Mouse (Mus musculus): ENCODE results near the gene Elmo1.

The Elmo1 gene

DNA sequence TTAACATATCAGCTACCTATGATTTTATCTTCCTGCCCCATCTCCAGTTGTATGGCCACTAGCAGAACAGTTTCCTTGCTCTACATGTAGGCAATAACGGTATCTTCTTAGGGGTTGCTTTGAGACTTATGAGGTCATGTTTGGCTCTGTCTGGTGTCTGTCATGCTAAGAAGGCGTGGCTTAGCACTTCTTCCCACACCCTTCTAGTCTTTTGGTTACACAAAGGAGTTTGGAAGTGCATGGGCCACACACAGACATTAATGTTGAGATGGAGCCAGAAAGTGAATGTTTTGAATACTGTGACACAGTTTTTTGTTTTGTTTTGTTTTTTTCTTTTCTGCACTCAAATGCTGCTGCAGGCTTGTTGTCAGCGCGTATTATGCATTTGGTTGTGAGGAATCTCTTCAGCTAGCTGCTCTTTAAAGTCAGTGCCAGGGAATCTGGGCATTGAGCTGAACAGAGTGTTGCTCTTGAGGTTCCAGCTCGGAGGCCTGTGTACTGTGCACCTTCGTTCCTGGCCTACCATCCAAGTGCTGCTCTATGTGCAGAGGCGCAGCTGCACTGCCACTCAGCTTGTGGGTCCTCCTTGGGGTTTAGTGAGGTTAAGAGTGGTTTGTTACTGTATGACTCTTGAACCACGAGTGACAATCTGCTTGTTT is 31.1 kb downstream of the Elmo1 start:
- DNase-seq (ENCODE audit: low spot score) = no peak

DNA sequence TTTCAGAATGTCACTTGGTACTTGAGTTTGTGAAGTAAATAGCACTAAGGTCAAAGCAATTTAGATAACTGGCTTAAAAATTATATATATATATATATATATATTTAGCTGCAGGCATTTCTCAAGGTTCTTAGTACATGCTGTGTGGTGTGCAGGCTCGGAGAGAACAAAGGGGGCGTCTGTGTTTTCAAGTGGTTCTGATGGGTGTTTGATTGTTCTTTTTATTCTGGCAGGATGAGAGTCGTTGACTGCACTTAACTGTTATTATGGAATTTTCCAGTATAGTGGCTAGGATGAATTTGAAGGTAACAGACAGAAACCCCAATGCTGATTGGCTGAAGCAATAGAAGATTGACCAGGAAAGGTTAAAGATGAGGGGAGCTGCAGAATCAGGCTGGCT is 33.6 kb downstream of the Elmo1 start:
- no peak for DNase-seq (ENCODE audit: low spot score)

DNA sequence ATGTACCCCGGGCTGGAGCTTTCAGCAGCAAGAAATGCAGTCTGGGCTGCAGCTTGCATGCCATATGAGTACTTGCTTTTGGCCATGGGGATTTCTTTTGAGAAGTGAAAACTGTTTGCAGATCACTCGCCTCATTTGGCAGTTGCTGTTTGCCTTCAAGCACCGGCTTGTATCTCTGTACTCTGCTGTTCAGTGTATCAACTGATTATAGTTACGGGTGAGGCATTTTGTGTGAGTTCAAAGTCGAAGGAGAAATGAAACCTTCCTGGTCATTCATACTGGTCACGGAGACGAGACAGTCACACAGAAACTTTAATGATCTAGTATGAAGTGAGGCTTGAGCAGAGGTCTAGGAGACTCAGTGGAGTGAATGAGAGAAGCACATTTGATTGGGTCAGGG is 34.6 kb downstream of the Elmo1 start:
- DNase-seq (ENCODE audit: low spot score) = no peak

DNA sequence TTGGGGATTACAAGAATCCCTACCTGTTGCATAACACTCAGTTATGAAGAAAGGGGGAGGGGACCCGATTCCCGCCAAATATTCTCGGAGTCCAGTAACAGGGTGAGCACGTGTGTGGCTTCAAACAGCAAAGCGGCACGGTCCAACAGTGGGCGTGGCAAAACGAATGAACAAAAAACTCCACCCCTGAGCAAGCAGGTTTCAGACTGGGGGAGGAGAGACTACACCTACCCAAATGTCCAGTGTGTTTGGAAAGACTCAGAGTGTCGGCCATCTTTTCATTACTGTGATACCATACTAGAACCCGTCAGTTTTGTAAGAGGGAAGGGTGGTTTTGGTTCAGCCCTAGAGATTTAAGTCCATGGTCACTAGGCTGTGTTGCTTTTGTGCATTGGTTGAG is 35.4 kb downstream of the Elmo1 start:
- no peak for DNase-seq (ENCODE audit: low spot score)

DNA sequence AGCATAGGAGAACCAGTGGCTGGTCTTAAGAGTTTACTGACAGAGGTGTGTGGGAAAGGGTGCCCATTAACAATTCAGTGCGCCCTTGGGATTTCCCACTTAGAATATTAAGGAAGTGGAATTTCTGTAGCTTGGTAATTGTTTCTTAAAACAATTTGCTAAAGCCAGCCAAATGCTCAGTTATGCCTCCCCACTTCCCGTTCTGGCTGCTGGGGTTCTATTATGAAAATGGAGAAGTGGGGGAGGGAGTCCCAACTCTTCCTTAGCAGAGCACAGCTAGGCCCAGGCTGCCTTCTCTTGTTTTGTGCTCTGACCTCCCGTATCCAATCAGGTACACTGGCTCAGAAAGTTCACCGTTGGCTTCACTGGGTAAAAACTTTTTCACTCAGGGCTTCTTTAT is 37.2 kb downstream of the Elmo1 start:
- no peak for DNase-seq (ENCODE audit: low spot score)

DNA sequence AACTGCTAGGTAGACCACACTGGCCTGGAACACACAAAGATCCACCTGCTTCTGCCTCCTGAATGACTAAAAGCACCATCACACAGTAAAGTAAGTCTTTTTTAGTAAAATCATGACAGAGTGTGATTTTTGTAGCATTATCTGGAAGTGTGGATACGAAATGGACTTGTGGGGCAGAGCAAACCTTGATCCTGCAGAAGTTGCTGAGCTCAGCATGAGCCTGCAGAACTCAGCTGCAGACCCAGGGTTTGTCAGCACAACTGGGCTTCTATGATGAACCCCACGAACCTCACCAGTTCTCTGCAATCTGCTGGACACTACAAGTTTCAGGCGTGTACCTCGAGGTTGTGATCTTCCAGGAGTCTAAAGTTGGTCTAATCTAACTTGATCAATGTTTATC is 37.7 kb downstream of the Elmo1 start:
- DNase-seq (ENCODE audit: low spot score) = no peak

DNA sequence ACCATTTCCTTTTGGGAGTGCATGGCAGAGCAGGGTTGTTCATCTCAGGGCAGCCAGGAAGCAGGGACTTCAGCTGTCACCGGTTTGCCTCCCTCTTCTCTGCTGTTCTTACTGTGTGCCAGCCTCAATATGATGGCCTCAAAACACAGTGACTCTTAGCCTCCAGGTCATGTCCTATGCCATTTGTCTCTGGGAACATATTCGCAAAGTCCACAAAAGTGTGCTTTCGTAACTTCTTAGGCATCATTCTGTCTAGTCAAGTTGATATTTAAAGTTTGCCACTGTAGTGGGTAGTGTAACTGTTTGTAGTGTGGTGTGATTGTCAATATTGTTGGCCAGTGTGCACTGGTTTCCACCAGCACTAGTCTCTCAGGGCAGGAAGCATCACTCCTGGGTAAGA is 40.3 kb downstream of the Elmo1 start:
- DNase-seq (ENCODE audit: low spot score) = no peak

DNA sequence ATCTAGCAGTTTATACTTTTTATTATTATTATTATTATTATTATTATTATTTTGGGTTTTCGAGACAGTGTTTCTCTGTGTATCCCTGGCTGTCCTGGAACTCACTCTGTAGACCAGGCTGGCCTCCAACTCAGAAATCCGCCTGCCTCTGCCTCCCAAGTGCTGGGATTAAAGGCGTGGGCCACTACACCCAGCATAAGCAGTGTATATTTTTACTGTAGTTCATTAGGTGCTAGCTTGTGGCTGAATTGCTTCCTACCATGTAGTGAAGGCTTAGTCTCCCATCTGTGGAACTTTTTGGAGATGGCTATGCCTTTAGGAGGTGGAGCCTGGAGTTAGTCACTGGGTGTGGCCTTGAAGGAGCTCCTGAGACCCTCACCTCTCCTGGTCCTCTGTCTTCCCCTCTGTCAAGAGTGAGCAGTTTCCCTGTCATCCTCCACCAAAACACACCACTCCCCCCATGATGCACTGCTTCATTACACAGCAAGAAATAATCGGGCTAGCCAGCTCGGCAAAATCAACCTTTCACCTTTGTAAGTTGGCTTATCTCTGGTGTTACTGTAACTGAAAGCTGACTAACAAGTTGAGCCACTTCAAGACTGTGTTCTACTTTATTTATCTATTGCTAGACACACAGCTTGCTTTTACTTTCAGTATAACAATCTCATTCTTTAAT is 41.1 kb downstream of the Elmo1 start:
- no peak for DNase-seq (ENCODE audit: low spot score)

DNA sequence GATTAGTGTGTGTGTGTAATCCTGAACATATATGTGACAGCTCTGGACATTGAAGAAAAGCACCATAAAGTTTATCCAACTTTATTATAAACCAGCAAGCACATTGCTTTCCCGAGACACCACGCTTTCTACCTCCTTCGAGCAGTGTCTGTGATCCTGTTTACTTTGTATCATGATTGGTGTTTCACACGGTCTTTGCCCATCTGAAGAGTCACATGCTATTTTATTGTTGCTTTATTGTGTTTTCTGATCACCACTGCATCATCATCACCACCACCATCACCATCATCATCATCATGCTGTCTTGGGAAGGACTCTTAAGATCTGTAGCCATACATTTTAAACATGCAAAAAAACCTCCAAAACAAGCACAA is 41.6 kb downstream of the Elmo1 start:
- no peak for DNase-seq (ENCODE audit: low spot score)

DNA sequence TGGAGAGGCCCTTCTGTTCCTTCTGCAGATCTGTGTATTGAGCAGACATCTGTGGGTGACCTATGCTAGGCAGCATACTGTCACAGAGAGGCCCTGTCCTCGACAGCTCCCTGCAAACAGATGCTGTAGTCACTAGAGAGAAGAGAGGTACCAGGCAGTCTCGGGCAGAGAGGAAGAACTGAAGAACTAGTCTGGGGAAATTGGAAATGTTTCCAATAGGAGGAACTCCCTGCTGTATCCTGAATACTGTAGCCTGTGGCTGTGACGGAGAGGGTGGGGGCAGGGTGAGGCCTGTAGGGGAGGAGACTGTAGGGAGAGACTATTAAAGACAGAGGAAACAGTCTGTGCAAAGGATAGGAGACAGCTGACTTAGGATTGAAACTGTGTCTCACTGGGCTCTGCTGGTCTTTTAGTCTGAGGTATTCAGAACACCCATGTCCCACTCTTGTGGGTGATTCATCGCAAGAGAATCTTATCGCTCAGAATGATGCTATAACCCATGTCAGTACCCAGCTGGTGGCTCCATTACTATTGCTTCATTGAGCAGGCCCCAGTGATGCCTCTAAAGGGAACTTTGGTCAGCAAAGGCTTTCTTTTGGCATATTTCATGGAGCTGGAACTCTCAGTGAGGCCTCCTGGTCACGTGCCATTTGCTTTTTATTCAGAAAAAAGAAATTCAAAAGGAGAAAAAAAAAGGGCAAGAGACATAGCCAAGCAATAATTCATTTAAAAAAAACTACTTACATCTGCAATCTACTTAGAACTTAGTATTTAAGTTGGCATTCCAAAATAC is 43.4 kb downstream of the Elmo1 start:
- no peak for DNase-seq (ENCODE audit: low spot score)

DNA sequence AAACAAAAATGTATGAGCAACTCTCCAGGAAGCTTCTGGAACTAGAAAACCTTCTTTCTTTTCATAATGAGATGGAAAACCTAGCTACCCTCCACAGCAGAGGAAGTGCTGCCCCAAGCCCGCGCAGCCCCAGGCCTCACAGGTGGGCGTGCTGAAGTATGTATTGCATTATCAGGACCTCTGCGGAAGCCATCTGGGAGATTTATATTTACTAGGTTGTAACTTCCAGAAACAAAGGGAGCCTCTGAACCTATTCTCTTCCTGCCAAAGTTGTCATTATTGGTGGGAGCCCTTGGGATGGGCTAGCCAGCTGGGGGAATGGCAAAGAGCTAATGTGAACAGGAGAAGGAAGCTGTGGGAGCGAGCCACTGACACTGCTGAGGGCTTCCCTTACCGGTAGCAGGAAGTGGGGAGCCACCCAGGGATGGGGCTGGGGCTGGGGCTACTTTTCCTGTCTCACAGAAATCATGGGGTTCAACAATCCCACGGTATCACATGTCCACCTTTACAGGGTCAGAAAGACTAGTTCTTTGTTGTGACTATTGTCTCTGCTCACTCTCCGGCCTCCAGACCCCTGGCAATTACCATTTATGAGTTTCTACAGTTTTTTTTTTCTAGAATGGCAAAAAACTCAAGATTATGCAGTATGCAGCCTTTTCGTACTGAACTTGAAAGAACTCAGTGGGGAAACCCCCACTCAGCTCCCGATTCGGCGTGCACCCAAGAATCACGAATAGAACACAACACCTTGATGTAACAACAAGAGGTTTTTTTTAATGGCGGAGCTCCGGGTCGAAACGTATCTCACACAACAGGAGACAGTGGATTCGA is 44.2 kb downstream of the Elmo1 start:
- no peak for DNase-seq (ENCODE audit: low spot score)

DNA sequence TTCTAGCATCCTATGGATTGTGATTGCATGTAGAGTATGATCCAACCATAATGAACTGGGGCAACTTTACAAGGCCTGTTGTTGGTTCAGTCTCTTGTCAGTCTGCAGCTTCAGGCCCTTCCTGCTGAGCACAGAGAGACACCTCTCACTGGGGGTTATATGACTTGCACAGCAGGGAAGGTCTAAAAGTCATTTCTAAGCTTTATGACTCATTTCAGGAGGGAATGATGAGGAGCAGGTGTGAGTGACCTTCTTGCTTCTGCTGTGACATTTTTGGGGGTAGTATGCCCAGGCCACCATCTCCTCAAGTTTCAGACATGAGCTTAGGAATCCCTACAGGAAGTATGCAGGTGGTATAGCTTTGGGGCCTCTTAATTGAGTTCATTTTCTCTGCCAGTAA is 46.4 kb downstream of the Elmo1 start:
- no peak for DNase-seq (ENCODE audit: low spot score)

DNA sequence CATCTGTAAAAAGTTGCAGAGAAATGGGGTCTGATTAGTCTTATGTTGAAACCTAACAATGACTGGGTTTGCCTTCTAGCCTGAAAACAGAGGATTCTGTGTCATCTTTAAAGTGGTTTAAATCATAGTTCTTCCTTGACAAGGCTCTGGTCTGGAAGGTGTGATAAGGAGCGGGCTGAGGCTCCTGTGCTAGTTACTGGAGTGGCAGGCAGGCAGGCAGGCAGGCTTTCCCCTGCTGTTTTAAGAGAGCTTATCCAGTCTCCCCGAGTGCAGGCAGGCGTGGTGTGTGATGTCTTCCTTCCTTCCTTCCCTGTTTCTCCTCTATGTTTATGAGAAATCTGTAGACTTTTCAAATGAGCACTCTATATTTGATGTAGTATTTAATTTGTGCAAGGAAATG is 48.1 kb downstream of the Elmo1 start:
- no peak for DNase-seq (ENCODE audit: low spot score)

DNA sequence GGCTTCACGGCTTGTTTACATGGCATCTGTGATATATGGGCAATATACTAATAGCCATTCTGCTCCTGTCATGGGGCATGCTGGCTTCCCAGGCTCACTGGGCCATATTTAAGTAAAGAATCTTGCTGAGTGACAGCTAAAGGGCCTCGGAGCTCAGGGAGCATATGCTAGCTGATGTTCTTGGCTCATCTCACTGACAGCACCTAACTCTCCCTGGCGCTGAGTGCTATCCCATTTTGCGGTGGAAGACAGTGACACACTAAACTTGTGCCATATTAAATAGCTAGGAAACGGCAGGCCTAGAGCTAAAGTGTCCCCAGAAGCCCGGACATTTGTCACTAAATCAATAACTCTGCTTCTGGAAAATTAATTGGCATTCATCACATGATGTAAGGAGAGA is 48.7 kb downstream of the Elmo1 start:
- no peak for DNase-seq (ENCODE audit: low spot score)

DNA sequence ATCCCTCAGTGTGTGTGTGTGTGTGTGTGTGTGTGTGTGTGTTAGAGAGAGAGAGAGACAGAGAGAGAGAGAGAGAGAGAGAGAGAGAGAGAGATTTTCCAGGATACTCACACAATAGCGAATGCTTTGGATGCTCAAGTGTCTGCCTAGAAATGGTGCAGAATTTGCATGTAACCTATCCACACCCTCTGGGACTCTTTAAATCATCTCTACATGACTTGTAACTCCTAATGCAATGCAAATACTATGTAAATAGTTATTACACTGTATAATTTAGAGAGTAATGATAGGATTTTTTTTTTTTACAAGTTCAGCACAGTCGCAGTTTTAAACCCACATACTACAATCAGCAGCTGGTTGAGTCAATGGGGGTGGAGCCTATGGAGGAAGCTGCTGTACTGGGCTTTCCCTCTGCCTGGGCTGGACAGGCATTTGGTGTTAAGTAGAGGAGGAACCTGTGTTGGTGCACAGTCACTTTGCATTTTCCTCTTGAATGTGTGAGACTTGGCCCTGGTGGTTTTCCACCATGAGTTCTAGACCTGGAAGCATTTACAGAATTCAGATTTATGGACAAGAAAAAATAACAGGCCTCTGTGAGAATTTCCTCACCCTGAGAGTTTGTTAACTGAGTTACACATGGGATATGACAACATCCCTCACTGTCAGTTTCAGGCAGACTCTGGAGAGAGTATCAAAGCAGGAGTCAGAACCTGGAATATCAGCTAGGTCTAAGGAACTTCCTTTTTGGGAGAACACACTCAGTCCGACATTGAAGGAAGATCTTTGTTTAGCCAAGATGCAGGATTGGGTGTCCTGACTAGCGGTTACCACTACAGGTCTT is 49.6 kb downstream of the Elmo1 start:
- DNase-seq (ENCODE audit: low spot score) = no peak

DNA sequence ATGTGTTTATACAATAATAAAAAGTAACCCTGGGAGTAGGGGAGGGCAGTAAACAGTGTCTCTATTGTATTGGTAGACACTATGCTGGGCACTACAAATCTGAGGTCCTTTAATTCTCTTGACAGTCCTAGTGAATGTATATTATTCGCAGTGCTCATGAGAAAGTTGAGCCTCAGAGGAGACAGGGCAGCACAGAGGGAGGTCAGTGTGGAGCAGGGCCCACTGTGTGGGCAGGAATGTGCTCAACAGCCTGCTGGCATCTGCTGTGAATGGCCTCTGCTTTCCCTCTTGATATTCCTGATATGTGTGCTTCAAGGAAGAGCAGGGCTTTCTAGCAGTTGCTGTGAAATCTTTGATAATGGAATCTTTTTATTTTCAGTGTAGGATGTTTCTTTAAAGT is 52.2 kb downstream of the Elmo1 start:
- no peak for DNase-seq (ENCODE audit: low spot score)

DNA sequence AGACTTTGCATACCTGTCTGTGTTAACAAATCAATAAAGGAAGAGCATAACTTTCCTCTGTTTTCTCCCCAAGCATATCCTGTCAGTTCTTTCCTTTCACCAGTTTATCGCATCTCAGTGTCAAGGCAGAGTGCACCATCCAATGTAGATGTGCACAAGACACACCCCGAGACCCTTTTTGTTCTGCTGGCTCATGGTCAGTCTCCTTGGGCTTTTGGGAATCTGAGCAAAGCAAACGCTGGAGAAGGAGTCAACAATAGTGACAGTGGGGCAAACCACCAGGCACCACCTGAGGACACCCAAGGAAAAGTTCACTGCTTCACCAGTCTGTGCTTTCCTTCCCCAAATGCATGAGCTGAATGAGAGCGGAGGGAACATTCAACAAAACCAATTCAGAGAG is 56.5 kb downstream of the Elmo1 start:
- DNase-seq (ENCODE audit: low spot score) = no peak

DNA sequence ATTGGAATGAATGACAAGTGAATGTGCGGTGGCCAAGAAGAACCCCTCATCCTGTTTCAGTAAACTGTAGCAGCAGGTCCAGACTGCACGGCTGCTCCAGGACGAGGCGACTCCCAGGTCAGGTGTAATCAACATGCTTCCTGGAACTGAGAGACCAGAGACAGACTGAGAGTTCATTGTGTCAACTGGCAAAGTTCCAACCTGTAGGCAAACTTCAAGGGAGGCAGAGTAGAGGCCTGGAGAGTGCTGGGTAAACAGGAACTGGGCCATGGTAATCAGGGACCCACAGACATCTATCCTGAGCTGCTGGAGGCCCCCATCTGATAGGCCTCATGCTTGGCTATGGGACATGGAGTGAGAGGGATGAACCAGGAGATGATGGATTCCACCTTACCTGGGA is 57.3 kb downstream of the Elmo1 start:
- DNase-seq (ENCODE audit: low spot score) = no peak

DNA sequence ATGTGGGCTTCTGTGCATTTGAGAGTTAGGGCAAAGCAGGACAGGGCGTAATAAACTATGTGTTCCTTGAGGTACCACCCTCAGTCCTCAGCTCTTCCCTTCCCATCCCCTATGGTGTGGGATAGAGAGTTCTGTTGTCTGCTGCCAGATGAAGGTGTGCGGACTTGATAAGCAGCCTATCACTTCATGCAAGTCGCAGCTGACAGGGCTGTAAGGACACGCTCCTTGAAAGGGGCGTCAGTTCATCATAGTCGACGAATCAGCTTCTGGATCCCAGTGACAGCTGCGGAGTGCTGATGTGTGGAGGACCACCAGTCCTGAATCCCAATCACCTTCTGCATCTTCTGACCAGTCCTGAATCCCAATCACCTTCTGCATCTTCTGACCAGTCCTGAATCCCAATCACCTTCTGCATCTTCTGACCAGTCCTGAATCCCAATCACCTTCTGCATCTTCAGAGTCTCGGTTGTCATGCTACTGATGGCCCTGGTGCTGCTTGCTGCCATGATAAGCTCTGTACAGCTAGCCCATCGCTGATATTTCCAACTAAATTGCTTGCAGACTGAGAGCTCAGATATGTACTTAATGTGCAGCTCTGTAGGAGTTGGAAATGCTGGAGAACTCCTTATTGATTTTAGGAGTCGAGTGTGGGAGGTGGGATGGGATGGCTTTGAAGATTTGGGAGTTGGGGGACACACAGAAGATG is 59.9 kb downstream of the Elmo1 start:
- DNase-seq (ENCODE audit: low spot score) = no peak

DNA sequence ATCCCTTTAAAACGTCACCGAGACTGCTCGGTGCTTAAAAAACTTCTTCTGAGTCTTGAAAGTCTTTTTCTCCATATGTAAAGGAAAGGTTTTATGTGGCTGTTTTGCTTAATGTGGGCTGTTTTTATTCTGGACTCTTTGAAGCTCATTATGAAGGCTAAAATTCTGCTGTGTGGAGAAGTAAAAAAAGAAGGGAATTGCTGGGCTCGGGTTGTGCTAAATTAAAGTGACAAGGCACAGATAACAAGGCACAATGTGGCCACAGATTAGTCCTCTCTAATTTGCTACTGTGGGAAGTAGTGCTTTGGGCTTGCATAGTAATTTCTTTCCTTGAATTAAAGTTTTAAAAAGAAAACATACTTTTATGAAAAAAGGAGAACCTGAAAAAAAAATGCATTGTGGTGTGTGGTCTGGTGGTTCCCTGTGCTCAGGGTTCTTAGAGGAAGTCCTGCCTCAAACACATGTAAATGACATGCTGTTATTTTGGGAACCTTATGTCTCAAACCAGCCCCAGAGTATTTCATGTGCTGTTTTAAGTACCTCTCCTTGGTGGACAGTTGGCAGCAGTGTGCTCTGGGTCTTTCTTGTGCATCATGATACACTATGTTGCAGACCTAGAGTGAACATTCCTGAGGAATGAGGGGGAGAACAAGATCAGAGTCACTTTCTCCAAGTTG is 61.0 kb downstream of the Elmo1 start:
- DNase-seq (ENCODE audit: low spot score) = no peak

Measured in ovary, postnatal 36 days (tissue).